In the genomic region with DNA sequence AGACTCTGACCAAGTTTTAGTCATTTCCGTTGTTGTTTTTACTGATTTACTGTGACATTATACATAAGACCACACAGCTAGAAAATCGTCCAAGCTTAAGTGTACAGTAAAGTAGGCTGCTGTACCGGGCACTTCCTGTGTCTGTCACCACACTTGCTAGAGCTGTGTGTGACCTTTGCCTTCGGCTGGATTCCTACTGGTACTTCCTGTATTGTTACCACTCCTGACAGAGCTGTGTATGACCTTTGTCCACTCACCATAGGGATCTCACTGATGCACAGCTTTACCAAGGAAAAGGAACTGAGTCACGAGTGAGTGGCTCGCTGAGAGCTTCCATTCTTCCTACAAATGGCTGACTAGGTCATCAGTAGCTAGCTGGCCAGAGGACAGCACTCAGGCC, we compare ENCODE assay signal across 20 mouse cellular contexts. TPM values are rescaled to one million over a fixed set of nuclear protein-coding genes. Genes with fewer than 3 reads are reported as not detected.
DNase-seq lines count a peak whose midpoint lies in the region; ATAC-seq and TF ChIP-seq lines count a peak whose summit lies in the region.
"Had no signal": no experiment of that assay in that cellular context is flagged by ENCODE, and none has a peak within 500 bp of the region (broad histone marks: within the 10 kb centered on the region; RNA-seq: fewer than 3 reads in every experiment).

No protein-coding gene starts in this region.

- no peaks in the 10 kb centered on the region for H3K27me3 ChIP-seq in lung, postnatal 0 days (replicated peaks; ENCODE audit: insufficient read depth, low read length)
- no peaks in the 10 kb centered on the region for H3K27me3 ChIP-seq in intestine, embryonic 16.5 days (replicated peaks; ENCODE audit: control insufficient read depth, insufficient read depth, low read length)
- no peaks in the 10 kb centered on the region for H3K27me3 ChIP-seq in liver, postnatal 0 days (ENCODE audit: insufficient read depth, low read length)
- no peaks in the 10 kb centered on the region for H3K27me3 ChIP-seq in kidney, embryonic 15.5 days
- H3K27me3 ChIP-seq: hindbrain, embryonic 13.5 days; limb, embryonic 15.5 days; neural tube, embryonic 13.5 days had no signal

- H3K36me3 ChIP-seq in lung, postnatal 0 days (ENCODE audit: insufficient read depth, low read length) = peaks cover 20% of the 10 kb centered on the region; the same call in 1 of the 2 replicates
- H3K36me3 ChIP-seq in intestine, embryonic 16.5 days (ENCODE audit: control insufficient read depth, insufficient read depth, low read length) = peaks cover 9% of the 10 kb centered on the region; the same call in 1 of the 2 replicates
- peaks cover 29% of the 10 kb centered on the region; the same call in 1 of the 2 replicates for H3K36me3 ChIP-seq in liver, postnatal 0 days (replicated peaks; ENCODE audit: insufficient read depth, low read length)
- peaks cover 78% of the 10 kb centered on the region for H3K36me3 ChIP-seq in kidney, embryonic 15.5 days

- H3K4me3 ChIP-seq in lung, postnatal 0 days (ENCODE audit: low read depth, low read length) = no peak overlapping the region
- H3K4me3 ChIP-seq in intestine, embryonic 16.5 days (ENCODE audit: low read length) = no peak overlapping the region
- no peak overlapping the region for H3K4me3 ChIP-seq in liver, postnatal 0 days (ENCODE audit: low read depth, low read length)
- no peak overlapping the region for H3K4me3 ChIP-seq in kidney, embryonic 15.5 days (replicated peaks)
- H3K4me3 ChIP-seq: heart, embryonic 10.5 days; hindbrain, embryonic 13.5 days; layer of hippocampus, adult 2 months; limb, embryonic 15.5 days; neural tube, embryonic 13.5 days had no signal

- no peak overlapping the region for H3K9ac ChIP-seq in lung, postnatal 0 days (replicated peaks; ENCODE audit: low read depth)
- H3K9ac ChIP-seq in intestine, embryonic 16.5 days (ENCODE audit: low read depth, low read length) = no peak overlapping the region
- H3K9ac ChIP-seq in liver, postnatal 0 days (replicated peaks) = no peak overlapping the region
- H3K9ac ChIP-seq in kidney, embryonic 15.5 days = no peak overlapping the region
- H3K9ac ChIP-seq: hindbrain, embryonic 13.5 days; limb, embryonic 15.5 days; neural tube, embryonic 13.5 days had no signal

- H3K4me2 ChIP-seq in lung, postnatal 0 days (replicated peaks; ENCODE audit: low read depth, low read length) = no peak overlapping the region
- no peak overlapping the region for H3K4me2 ChIP-seq in intestine, embryonic 16.5 days (ENCODE audit: low read depth, low read length)
- no peak overlapping the region for H3K4me2 ChIP-seq in liver, postnatal 0 days (ENCODE audit: low read depth, low read length)
- no peak overlapping the region for H3K4me2 ChIP-seq in kidney, embryonic 15.5 days
- H3K4me2 ChIP-seq: hindbrain, embryonic 13.5 days; limb, embryonic 15.5 days; midbrain, embryonic 11.5 days; neural tube, embryonic 13.5 days had no signal

- ATAC-seq in lung, postnatal 0 days = peak; percentile 49; the same call in 1 of the 2 replicates
- ATAC-seq in intestine, embryonic 16.5 days = peak; percentile 92
- peak; percentile 56 for ATAC-seq in liver, postnatal 0 days
- ATAC-seq in kidney, embryonic 15.5 days (replicated peaks; ENCODE audit: low FRiP score) = no peak
- ATAC-seq: forebrain, embryonic 16.5 days; inflammation-experienced regulatory T-cells, adult 6 months had no signal

- 57% methylated on average over 6 of the region's 6 CpGs for WGBS in lung, postnatal 0 days
- 63% methylated on average over 6 of the region's 6 CpGs for WGBS in intestine, embryonic 16.5 days
- WGBS in liver, postnatal 0 days (ENCODE audit: insufficient replicate concordance) = 60% methylated on average over 6 of the region's 6 CpGs
- 73% methylated on average over 6 of the region's 6 CpGs for WGBS in kidney, embryonic 15.5 days

- H3K4me1 ChIP-seq in lung, postnatal 0 days (ENCODE audit: insufficient read depth, low read depth, low read length) = no peaks in the 10 kb centered on the region
- H3K4me1 ChIP-seq in intestine, embryonic 16.5 days (ENCODE audit: control insufficient read depth, insufficient read depth, low read length) = no peaks in the 10 kb centered on the region
- no peaks in the 10 kb centered on the region for H3K4me1 ChIP-seq in liver, postnatal 0 days (ENCODE audit: insufficient read depth)
- no peaks in the 10 kb centered on the region for H3K4me1 ChIP-seq in kidney, embryonic 15.5 days
- H3K4me1 ChIP-seq: heart, embryonic 10.5 days; hindbrain, embryonic 13.5 days; limb, embryonic 15.5 days; neural tube, embryonic 13.5 days had no signal

- no peak for TF ChIP-seq EP300 in lung, postnatal 0 days (IDR thresholded peaks at IDR 0.05)
- TF ChIP-seq EP300 in liver, postnatal 0 days (IDR thresholded peaks at IDR 0.05; ENCODE audit: low read depth) = no peak

- peak; percentile 14 for DNase-seq in lung, postnatal 0 days (ENCODE audit: low spot score)
- DNase-seq in lung, postnatal 14 days = no peak
- DNase-seq in liver, postnatal 0 days = no peak
- peak; percentile 63 for DNase-seq in yolk sac, embryonic 10.5 days (ENCODE audit: low spot score)
- no peak for DNase-seq in urinary bladder, postnatal 25 days (ENCODE audit: low spot score)
- DNase-seq: adrenal gland, adult 8-10 months; cerebellum, postnatal 14 days; gastrocnemius, postnatal 36 days; heart, postnatal 10 days had no signal

- H3K9me3 ChIP-seq in lung, postnatal 0 days (ENCODE audit: low read length) = no peaks in the 10 kb centered on the region
- H3K9me3 ChIP-seq in intestine, embryonic 16.5 days (ENCODE audit: control insufficient read depth, low read length) = no peaks in the 10 kb centered on the region
- H3K9me3 ChIP-seq in liver, postnatal 0 days (ENCODE audit: low read length) = no peaks in the 10 kb centered on the region
- H3K9me3 ChIP-seq in kidney, embryonic 15.5 days (replicated peaks) = no peaks in the 10 kb centered on the region
- H3K9me3 ChIP-seq: heart, embryonic 10.5 days; hindbrain, embryonic 13.5 days; limb, embryonic 15.5 days; neural tube, embryonic 13.5 days had no signal

- H3K27ac ChIP-seq in lung, postnatal 0 days (ENCODE audit: low read length) = no peak overlapping the region
- no peak overlapping the region for H3K27ac ChIP-seq in intestine, embryonic 16.5 days (ENCODE audit: low read length)
- no peak overlapping the region for H3K27ac ChIP-seq in liver, postnatal 0 days (ENCODE audit: low read depth)
- no peak overlapping the region for H3K27ac ChIP-seq in kidney, embryonic 15.5 days
- H3K27ac ChIP-seq: heart, embryonic 10.5 days; hindbrain, embryonic 13.5 days; layer of hippocampus, adult 2 months; limb, embryonic 15.5 days; macrophage; neural tube, embryonic 13.5 days had no signal

- no peak for TF ChIP-seq CTCF in lung, postnatal 0 days (IDR thresholded peaks at IDR 0.05)
- no peak for TF ChIP-seq CTCF in liver, postnatal 0 days (IDR thresholded peaks at IDR 0.05; ENCODE audit: low read depth)

RNA-seq across cellular contexts. Expression of a gene that starts 29.2 kb away (rescaled TPM):
- polyA plus RNA-seq in lung, postnatal 0 days (2015; fragmentation: Nextera tagmentation; extraction: Ambion mirVana) = 43.4 and 44.2 TPM in 2 replicates
- 153 and 180 TPM in 2 replicates for polyA plus RNA-seq in intestine, embryonic 16.5 days (2015; fragmentation: Nextera tagmentation; extraction: Ambion mirVana)
- 27.9 and 29.6 TPM in 2 replicates for polyA plus RNA-seq in liver, postnatal 0 days (2015; fragmentation: Nextera tagmentation; extraction: Ambion mirVana)
- polyA plus RNA-seq in kidney, embryonic 15.5 days (2015; fragmentation: Nextera tagmentation; extraction: Ambion mirVana) = 221 and 225 TPM in 2 replicates

RNA-seq across cellular contexts. Expression of a gene that starts 30.2 kb away (rescaled TPM):
- polyA plus RNA-seq in lung, postnatal 0 days (2015; fragmentation: Nextera tagmentation; extraction: Ambion mirVana) = 21.4 and 24.1 TPM in 2 replicates
- 36.6 and 37.0 TPM in 2 replicates for polyA plus RNA-seq in intestine, embryonic 16.5 days (2015; fragmentation: Nextera tagmentation; extraction: Ambion mirVana)
- polyA plus RNA-seq in liver, postnatal 0 days (2015; fragmentation: Nextera tagmentation; extraction: Ambion mirVana) = 5.9 and 6.4 TPM in 2 replicates
- 36.3 and 36.9 TPM in 2 replicates for polyA plus RNA-seq in kidney, embryonic 15.5 days (2015; fragmentation: Nextera tagmentation; extraction: Ambion mirVana)

Comparison
In these comparisons a context has a peak if more than half of its experiments do, and no peak if none do; other contexts are left out.
1. DNase-seq: peak in lung, postnatal 0 days (single experiment) and yolk sac, embryonic 10.5 days (single experiment); none in lung, postnatal 14 days (single experiment), liver, postnatal 0 days (single experiment) and urinary bladder, postnatal 25 days (single experiment).